Mouse (Mus musculus) right cerebral cortex, postnatal 36 days (tissue): ENCODE measurements around the gene Rngtt.
"Not testable (repeated sequence)": the region's sequence is repeated elsewhere in the genome, so short reads cannot be mapped to it uniquely, and the experiment has no call there.

ENCODE experiments used
- DNase-seq, 2 experiments: peaks; one replicate each; pipeline ENCODE4 v3.0.0; 2022; ENCODE audit warnings: low spot score in 2 of 2, mixed read lengths in 1 of 2

Rngtt gene

DNA sequence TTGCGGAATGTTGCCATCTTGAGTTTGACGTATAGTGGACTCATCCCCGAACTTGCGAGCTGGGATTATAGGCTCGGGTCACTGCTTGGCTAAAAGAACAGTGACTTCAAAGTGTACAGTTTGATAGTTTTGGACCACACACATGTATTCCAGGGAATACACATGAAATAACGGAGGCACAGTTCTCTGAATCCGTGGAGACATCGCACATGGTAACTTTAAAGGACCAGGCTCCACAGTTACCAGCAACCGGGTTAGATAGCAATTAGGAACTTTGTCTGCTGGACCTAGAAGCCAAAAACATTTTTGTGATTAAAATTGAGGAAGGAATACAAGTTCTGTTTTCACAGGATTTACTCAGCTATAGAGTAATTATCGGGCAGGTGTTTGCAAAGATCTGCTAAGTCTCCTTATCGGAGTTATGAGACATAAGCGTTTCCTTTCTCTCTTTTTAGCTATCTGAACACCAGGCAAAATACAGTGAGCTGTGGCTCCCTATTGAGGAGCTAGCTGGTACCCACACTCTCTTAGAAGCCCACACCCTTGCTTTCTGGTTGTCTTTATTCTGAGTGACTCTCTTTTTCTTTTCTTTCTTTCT is 828 bp downstream of the Rngtt start:
- no peak for DNase-seq

DNA sequence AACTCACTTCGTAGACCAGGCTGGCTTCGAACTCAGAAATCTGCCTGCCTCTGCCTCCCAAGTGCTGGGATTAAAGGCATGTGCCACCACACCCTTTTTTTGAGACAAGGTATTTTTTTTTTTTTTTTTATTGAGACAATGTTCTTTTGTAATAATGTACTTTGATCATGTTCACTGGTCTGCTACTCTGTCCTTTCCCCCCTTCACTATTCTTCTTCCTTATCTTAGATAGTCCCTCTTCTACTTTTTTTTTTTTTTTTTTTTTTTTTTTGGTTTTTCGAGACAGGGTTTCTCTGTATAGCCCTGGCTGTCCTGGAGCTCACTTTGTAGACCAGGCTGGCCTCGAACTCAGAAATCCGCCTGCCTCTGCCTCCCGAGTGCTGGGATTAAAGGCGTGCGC is 4.0 kb downstream of the Rngtt start:
- not testable (repeated sequence) for DNase-seq

DNA sequence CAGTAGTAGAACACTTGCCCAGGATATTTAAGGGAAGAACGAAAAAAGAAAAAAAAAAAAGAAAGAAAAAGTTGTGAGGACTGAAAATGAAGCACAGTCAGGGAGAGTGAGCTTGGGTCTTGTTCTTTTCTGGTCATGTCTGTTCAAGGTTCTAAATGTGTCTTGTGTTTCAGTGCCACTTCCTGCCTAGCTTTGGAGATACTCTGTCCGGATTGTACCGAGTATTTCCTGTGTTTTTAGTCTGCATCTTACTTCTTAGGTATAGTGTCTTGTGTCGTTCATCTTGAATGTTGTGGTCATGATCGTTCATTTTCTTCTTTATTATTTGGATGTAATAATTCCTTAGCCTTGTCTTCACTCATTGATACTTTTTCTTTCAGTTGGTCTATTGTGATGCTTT is 5.7 kb downstream of the Rngtt start:
- DNase-seq, result no peak

DNA sequence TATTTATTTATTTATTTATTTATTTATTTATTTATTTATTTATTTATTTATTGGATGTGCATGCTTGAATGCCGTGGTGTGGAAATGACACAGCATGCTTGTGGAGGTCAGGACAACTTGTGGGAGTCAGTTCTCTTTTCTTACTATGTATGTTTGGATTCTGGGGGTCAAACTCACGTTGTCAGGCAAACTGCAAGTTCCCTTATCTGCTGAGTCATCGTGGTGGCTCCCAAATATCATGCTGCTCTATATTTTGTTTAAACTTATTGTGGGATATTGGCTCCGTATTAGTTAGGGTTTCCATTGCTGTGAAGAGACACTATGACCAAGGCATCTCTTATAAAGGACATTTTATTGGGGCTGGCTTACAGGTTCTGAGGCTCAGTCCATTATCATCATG is 21.0 kb downstream of the Rngtt start:
- no peak for DNase-seq

DNA sequence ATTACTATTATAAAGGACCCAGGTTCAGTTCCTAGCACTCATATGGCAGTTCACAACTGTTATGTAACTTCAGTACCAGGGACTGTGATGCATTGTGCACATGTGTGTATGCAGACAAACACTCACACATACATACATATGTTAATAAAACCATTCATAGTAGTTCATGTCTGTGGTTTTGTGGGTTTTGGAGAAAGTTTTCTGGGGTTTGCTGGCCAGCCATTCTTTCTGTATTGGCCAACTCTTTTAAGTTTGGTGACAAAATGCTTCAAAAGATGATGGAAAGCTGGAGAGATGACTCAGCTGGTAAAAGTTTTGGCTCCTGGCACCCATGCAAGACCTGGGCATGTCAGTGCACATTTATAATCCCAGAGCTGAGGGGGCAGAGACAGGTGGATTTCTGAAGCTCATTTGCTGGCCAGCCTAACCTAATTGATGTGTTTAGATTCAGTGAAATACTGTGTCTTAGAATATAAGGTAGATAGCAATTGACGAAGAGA is 22.9 kb downstream of the Rngtt start:
- DNase-seq, result no peak

DNA sequence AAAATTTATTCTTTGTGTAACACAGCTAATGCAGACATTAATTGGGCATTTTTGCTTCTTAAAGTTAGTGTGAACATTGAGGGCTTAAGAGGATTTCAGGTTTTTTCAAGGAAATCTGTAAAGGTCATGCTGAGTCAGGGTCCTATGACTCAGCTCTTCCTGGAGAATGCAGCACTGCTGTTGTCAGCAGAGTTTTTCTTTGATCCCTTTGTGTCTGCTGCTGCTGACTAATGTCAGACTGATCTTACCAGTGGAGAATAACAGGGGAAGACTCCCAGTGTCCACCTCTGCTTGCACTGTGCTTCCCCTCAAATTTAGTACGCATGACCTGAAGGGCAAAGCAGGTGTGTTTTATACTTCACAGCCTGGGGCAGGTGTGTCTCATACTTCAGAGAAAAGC is 27.9 kb downstream of the Rngtt start:
- no peak for DNase-seq

DNA sequence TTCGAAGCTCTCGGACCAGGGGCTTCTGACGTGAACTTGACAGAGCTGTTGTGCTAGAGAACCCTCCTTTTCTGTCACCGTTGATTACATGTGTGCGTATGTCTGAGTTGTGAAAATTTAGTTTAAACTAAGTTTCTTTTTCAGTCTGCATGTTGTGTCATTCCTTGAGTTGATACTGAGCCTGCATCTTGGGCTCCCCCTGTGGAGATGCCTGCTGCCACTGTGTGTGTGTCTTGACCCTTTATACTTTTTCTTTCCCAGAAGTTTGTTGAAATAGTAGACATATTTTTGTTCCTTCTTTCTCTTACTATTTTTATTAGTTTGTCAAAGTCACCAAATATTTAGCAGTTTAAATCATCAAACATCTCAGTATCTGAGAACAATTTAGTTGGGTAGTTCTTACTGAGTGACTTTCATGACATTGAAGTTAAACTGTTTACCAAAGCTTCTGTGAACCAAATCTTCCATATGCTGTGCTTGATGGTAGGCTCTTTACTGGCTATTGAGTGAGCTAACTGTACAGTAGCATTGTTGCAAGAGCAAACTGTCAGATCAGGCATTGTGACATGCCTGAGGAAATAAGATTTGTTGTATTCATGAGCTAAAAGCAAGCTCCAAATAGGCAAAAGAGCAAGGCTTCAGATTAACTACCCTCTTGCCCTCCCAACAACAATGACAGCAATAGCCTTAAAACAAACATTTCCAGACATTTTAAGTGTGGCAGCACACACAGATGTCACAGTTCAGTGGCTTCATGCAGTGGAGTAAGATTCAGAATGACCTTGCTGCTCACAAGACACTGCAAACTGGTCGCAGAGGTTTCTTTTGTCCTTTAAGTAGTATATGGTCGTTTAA is 33.0 kb downstream of the Rngtt start:
- no peak for DNase-seq

DNA sequence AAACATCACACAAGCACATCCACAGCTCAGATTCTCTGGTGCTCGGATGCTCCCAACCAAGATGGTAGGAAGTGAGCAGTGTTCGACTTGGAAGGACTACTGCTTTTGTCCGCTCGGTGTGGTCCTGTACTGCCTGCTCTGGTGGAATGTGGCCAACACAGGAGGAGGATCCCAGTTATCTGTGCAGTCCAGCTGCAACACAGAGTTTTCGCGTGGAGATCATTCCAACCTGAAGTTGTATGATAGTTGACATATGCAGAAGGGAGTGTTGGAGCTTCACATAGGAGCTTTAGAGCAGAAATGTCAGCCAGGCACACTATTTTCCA is 33.6 kb downstream of the Rngtt start:
- DNase-seq, result no peak

DNA sequence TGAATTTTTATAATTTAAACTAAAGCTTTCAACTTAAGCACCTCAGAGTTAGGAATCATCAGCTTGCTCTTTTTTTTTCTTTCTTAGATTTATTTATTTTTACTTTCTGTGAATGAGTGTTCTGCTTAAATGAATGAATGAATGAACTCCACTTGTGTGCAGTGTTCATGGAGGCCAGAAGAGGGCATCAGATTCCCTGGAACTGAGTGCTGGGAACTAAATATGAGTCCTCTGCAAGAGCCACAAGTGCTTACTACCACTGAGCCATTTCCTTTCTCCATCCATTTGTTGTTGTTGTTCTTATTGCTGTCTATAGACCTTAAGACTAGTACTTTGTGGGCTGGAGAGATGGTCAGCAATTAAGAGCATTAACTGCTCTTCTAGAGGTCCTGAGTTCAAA is 53.3 kb downstream of the Rngtt start:
- no peak for DNase-seq

DNA sequence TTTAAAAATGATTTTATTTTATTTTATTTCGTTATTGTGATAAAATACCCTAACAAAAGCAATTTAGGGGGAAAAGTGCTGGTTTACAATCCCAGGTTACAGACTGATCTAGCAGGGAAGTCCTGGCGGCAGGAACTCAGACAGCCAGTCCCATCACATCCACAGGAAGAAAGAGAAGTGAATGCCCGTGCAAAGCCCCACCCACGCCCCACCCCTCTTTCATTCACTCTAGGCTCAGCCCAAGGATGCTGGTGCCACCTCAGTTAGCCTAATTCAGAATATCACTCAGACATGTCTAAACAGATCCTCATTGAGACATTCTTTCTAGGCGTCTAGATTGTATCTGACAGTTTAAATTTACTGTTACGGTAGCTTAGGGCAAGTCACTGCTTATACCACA is 64.8 kb downstream of the Rngtt start:
- DNase-seq, result no peak

DNA sequence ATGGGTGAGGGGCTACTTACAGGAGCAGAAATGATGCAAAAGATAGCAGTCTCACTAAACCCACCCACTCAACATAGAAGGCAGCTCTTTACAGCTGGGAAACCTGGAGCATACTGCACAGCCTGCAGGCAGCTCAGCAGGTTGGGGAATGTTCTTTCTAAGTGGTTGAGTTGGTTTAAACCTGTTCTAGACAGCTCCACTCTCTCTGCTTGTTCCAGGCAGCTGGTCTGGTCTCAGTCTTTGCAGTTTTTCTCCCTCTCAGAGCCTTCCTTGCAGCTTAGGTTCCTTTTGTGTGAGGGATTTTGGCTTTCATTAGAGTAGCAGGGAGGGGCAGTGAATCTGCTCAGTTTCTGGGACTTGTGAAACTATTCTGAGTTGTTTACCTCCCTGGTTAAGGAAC is 67.5 kb downstream of the Rngtt start:
- no peak for DNase-seq

DNA sequence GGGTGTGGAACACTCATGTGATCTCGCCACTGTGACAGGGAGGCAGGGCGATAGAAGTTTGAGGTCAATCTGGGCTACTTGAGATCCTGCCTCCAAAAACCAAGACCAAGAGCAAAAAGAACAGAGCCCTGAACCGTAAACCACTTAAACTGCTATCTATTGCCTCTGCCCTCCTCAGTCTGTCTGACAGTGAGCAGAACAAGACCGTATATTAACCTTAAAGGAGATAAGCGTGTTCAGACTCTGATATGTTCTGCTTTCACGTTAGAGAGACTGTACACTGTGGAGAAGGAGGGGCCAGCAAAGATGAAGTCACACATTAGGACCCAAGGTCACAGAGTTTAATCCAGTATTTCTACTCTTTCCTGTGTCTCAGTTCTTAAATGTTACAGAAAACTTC is 68.8 kb downstream of the Rngtt start:
- no peak for DNase-seq

DNA sequence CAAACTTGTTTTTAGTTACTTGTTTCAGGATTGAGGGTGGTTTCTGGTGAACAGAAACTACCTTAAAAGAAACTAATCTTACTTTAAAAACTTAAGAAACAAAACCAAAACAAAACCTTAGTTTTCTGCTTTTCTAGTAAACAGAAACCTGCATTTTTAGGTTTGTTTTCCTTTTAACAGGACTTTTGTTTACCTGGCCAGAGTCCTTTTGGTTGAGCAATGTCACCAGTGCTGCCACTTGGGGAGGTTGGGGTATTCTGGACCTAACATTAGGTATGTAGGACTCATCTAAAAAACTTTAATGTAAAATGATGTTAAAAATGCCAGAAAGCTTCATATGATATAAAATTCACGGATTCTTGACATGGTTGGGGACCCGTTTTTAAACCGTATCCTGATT is 78.8 kb downstream of the Rngtt start:
- no peak for DNase-seq

DNA sequence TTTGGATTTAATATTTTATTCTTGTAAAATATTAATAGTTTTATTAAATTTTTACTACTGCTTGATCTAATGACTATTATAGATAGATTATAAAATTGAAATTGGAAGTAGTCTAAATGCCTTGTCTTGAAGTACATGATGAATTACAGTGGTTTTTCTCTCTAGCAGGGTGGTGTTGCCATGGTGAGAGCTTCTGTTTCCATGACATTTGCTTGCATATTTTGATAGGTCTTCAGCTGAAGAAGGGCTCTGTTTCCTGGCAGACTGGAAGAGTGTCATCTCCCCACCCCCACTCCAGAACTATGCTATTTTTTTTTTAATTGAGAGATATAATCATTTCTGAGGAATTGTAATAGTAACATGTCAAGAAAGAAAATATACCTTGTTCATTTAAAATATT is 80.5 kb downstream of the Rngtt start:
- no peak for DNase-seq

DNA sequence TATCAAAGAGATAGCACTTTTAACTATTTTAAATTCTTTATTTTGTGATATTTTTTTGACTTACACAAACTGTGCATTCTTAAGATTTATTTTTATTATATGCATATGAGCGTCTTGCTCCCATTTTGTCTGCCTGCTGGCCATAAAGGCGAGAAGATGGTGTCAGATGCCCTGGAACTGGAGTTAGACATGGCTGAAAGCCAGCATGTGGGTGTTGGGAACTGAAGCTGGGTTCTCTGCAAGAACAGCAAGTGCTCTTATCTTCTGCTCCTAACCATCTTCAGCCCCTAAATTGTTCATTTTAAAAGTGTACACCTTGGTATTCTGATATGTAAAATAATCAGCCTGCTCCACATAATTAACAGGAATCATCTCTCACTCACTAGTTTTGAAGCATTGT is 83.3 kb downstream of the Rngtt start:
- peak in 1 of 2 experiments; percentile 22 for DNase-seq

DNA sequence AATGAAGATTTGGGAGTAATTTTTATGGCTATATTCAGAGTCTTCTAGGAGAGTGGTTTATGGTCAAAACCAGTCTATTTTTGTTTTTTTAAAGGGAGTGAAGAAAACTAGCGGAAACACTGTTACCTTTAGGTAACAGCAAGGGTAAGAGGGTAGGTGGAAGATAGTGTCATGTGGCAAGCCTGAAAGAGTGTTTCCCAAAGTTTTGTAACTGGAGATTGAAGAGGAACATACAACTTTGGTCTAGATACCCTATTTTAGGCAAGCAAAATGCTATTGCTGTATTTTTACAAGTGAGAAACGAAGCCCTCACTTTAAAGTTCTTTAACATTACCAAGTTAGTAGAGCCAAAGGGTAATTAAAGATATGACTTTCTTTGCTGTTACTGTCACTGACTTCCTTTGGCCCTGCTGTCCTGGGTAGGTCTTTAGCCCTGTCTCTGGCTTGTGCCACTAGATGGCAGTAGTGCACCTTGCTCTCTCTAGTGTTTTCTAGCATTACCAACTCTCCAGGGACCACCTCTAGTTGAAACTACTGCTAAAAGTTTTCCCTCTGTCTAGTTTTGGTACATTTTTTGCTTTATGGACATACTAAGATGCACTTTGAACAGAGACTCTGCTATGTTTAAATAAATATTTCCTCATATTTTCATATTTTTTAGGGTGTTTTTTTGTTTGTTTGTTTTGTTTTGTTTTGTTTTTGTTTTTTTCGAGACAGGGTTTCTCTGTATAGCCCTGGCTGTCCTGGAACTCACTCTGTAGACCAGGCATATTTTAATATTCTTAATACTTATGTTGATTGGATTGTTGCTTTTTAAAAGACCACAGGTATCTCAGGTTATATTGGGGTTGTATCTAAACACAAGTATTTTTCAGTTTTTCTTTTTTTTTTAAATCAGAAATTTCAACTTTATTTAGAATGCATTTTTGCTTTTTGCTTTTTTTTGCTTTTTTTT is 86.4 kb downstream of the Rngtt start:
- peak; percentile 69 to 72 for DNase-seq

DNA sequence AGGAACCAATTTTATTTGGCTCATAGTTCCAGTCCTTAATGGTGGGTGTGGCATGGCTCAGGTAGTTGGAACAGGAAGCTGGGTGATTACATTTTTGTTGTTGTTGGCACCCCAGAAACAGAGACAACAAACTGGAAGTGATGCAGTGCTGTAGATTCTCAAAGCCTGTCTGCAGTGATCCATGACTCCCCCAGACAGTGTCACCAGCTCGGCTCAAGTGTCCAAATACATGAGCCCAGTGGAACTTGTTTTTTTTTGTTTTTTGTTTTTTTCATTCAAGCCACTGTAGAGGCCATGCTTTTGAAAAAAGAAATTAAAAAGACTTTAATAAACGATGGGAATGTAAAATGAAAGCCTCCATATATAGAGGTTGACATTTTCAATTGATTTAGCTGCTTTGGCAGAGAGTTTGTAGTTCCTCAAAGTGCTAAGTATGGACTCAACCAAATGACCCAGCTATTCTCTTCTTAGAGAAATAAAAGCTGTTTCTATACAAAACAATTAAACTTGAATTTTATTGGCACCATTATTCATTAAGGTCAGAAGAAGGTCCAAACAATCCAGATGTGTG is 95.7 kb downstream of the Rngtt start:
- DNase-seq, result no peak

DNA sequence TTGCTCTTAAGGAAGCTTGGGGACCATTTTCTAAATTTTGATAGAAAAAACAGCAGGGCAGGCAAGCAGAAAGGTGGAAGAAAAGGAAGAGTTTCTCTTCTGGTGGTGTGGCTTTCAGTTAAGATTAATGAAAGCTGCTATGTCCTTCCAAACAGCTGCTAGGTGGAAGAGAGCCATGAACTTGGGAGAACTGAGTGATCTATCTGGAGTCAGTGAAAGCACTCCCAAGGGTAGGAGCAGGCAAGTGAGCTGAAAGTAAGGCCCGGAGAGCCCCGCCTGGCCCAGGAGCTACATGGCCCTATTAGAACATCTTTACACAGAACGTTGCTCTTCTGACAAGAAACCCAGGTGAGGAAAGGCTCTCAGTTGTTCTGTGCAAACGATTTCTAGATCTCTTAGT is 103.7 kb downstream of the Rngtt start:
- DNase-seq, result no peak

DNA sequence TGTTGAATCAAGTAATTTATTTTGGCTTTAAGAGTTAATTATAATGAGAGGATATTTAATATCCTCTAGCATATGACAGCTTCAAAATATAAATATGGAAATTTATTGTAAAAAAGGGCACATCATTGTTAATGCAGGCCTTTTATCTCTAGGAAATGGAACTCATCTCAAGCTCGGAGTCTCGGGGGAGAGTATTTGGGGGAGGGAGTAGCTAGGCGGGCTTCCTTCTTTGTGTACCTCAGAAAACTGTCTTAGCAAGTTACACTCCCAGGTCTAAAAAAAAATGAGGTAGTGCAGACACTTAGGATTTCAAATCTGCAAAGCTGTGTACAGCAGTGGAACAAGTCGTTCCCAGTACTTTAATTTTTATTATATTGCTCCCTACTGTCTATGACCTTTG is 104.7 kb downstream of the Rngtt start:
- no peak for DNase-seq

DNA sequence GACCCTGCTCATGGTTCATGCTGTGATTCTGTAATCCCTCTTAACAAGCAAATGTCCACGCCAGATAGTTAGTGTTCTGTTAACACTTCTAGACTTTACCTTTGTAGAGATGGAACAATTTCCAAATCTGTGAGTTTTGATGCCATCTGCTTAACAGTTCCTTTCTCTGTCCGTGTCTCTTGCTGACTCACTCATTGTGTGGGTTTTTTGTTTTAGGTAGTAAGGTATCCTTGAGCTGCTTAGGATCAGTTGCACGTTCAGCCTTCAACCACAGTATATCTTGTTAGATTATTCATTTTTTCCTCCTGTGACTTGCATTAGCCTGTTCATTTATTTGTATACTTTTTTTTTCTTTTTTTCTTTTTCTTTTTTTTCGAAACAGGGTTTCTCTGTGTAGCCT is 107.3 kb downstream of the Rngtt start:
- no peak for DNase-seq

DNA sequence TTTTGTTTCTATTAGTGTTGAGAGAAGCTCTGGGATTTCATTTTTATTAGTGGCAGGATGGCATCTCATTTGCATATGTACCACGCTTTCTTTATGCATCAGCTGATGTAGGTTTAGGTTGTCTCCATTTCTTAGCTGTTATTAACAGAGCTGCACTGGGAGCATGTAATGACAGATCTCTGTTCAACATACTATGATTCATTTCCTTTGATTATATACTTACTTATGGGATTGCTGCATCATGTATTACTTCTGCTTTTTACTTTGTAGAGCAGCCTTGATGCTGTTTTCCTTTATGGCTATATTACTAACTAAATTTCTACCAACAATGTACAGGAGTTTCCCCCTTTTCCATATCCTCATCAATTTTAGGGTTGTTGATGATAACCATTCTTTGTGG is 109.5 kb downstream of the Rngtt start:
- no peak for DNase-seq

DNA sequence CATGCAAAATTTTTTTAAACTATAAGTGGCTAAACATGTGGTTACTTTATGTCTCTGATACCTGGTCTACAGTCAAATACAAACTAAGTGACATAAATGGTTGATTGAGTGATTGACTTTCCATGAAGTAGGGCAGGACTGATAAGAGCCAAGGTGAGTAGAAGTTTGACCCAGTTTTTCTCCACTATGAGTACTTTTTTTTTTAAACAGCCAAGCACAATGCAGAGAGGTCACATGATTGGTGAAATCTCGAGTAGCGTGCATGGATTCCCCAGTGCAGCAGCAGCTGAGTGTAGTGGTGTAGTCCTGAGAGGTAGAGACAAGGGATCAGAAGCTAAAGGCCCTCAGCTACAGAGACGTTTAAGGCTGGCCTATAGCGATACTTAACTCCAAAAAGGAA is 118.7 kb downstream of the Rngtt start:
- no peak for DNase-seq
